ENCODE assay signal across 12 mouse cellular contexts in the genomic region with DNA sequence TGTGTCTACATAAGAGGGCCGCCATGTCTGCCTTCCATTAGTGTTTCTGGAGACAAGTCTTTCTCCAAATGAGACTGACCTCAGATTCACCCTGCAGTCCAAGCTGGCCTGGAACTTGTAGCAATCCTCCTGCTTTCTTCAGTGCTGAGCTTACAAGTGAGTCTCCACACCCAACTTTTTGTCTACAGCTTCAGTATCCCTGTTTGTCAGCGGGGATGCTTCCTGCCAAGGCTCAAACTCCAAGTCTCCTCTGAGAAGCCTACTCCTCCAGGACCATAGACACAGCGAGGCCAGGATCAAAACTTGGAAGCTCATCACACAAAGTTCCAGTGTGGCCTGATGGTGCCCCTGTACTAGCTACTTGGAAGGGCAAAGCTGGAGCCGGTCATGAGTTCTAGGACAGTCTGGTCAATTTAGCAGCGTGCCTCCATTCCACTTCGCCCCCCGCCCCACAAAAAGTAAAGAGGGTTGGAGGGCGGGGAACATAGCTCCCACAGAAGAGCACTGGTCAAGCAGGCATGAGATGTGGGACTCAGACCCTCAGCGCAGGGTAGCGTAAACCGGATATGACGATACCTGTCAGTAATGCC. TPM values are rescaled to one million over a fixed set of nuclear protein-coding genes. Genes with fewer than 3 reads are reported as not detected.
A peak's percentile ranks its signal among the peaks of the same experiment; 100 is the strongest.
DNase-seq lines count a peak whose midpoint lies in the region; ATAC-seq and TF ChIP-seq lines count a peak whose summit lies in the region.
"Had no signal": no experiment of that assay in that cellular context is flagged by ENCODE, and none has a peak within 500 bp of the region (broad histone marks: within the 10 kb centered on the region; RNA-seq: fewer than 3 reads in every experiment).

No protein-coding gene starts in this region.

- H3K36me3 ChIP-seq in heart, embryonic 14.5 days (ENCODE audit: control insufficient read depth, insufficient read depth, low read length), result no peaks in the 10 kb centered on the region
- H3K36me3 ChIP-seq in midbrain, embryonic 10.5 days, result no peaks in the 10 kb centered on the region
- no peaks in the 10 kb centered on the region for H3K36me3 ChIP-seq in midbrain, postnatal 0 days (ENCODE audit: insufficient read depth, low read length)
- no peaks in the 10 kb centered on the region for H3K36me3 ChIP-seq in intestine, embryonic 15.5 days
- no peaks in the 10 kb centered on the region for H3K36me3 ChIP-seq in stomach, embryonic 16.5 days (ENCODE audit: control insufficient read depth, insufficient read depth, low read length)

- 92% methylated on average over 12 of the region's 12 CpGs for WGBS in heart, embryonic 14.5 days
- 93% methylated on average over 12 of the region's 12 CpGs for WGBS in midbrain, embryonic 10.5 days
- WGBS in midbrain, postnatal 0 days, result 95% methylated on average over 12 of the region's 12 CpGs
- 91% methylated on average over 12 of the region's 12 CpGs for WGBS in intestine, embryonic 15.5 days
- WGBS in stomach, embryonic 16.5 days, result 89% methylated on average over 12 of the region's 12 CpGs

- ATAC-seq in heart, embryonic 14.5 days (ENCODE audit: insufficient number of reproducible peaks, insufficient read depth, low FRiP score, low read depth), result no peak
- no peak for ATAC-seq in midbrain, postnatal 0 days (ENCODE audit: low FRiP score)
- ATAC-seq in intestine, embryonic 15.5 days, result no peak
- no peak for ATAC-seq in stomach, embryonic 16.5 days (ENCODE audit: insufficient read depth, low FRiP score)
- ATAC-seq: forebrain, postnatal 0 days had no signal

- H3K4me2 ChIP-seq in heart, embryonic 14.5 days (ENCODE audit: low read length), result no peak overlapping the region
- no peak overlapping the region for H3K4me2 ChIP-seq in midbrain, postnatal 0 days (ENCODE audit: low read depth, low read length, poor library complexity, severe bottlenecking)
- H3K4me2 ChIP-seq in intestine, embryonic 15.5 days (replicated peaks), result no peak overlapping the region
- H3K4me2 ChIP-seq in stomach, embryonic 16.5 days (ENCODE audit: low read depth, low read length), result peak overlapping the region; percentile 1; the same call in 1 of the 2 replicates

- H3K4me1 ChIP-seq in heart, embryonic 14.5 days (ENCODE audit: control insufficient read depth in 2 of 2, insufficient read depth in 2 of 2, low read length in 2 of 2), result peaks cover 33 to 47% of the 10 kb centered on the region in 2 experiments
- H3K4me1 ChIP-seq in midbrain, embryonic 10.5 days, result peaks cover 42% of the 10 kb centered on the region
- H3K4me1 ChIP-seq in midbrain, postnatal 0 days (ENCODE audit: insufficient read depth, low read length), result no peaks in the 10 kb centered on the region
- peaks cover 33% of the 10 kb centered on the region for H3K4me1 ChIP-seq in intestine, embryonic 15.5 days (replicated peaks)
- H3K4me1 ChIP-seq in stomach, embryonic 16.5 days (ENCODE audit: control insufficient read depth, insufficient read depth, low read length), result peaks cover 32% of the 10 kb centered on the region

- no peak for TF ChIP-seq CTCF in midbrain, postnatal 0 days (IDR thresholded peaks at IDR 0.05)

- no peaks in the 10 kb centered on the region for H3K27me3 ChIP-seq in heart, embryonic 14.5 days (ENCODE audit: control insufficient read depth, insufficient read depth, low read length)
- H3K27me3 ChIP-seq in midbrain, embryonic 10.5 days (ENCODE audit: low read depth, poor library complexity, severe bottlenecking), result peaks cover 47% of the 10 kb centered on the region
- H3K27me3 ChIP-seq in midbrain, postnatal 0 days (ENCODE audit: insufficient read depth, low read length), result 0 out of 2 replicates have a peak, but pooled peaks cover 4% of the 10 kb centered on the region
- H3K27me3 ChIP-seq in intestine, embryonic 15.5 days (replicated peaks), result no peaks in the 10 kb centered on the region
- H3K27me3 ChIP-seq in stomach, embryonic 16.5 days (ENCODE audit: control insufficient read depth, insufficient read depth, low read length), result no peaks in the 10 kb centered on the region

- H3K4me3 ChIP-seq in heart, embryonic 14.5 days (ENCODE audit: control insufficient read depth in 1 of 2, insufficient read depth in 1 of 2, low read depth in 1 of 2, low read length in 2 of 2), result no peak overlapping the region
- H3K4me3 ChIP-seq in midbrain, embryonic 10.5 days, result no peak overlapping the region
- H3K4me3 ChIP-seq in midbrain, postnatal 0 days (ENCODE audit: low read depth, low read length), result no peak overlapping the region
- H3K4me3 ChIP-seq in intestine, embryonic 15.5 days (replicated peaks), result no peak overlapping the region
- no peak overlapping the region for H3K4me3 ChIP-seq in stomach, embryonic 16.5 days (replicated peaks; ENCODE audit: low read length)

- H3K27ac ChIP-seq in heart, embryonic 14.5 days (replicated peaks in 1 of 2; ENCODE audit: control insufficient read depth in 1 of 2, insufficient read depth in 1 of 2, low read depth in 2 of 2, low read length in 2 of 2), result peak overlapping the region; percentile 65 to 73
- peak overlapping the region; percentile 70; the same call in 1 of the 2 replicates for H3K27ac ChIP-seq in midbrain, embryonic 10.5 days (replicated peaks)
- H3K27ac ChIP-seq in midbrain, postnatal 0 days (ENCODE audit: low read depth, low read length), result no peak overlapping the region
- H3K27ac ChIP-seq in intestine, embryonic 15.5 days, result peak overlapping the region; percentile 91
- H3K27ac ChIP-seq in stomach, embryonic 16.5 days (ENCODE audit: low read length), result peak overlapping the region; percentile 96

- H3K9ac ChIP-seq in heart, embryonic 14.5 days (ENCODE audit: low read length), result peak overlapping the region; percentile 42; the same call in 1 of the 2 replicates
- H3K9ac ChIP-seq in midbrain, postnatal 0 days (replicated peaks; ENCODE audit: low read length, poor library complexity, severe bottlenecking), result no peak overlapping the region
- no peak overlapping the region for H3K9ac ChIP-seq in intestine, embryonic 15.5 days
- no peak overlapping the region for H3K9ac ChIP-seq in stomach, embryonic 16.5 days (ENCODE audit: low read length)
- H3K9ac ChIP-seq: forebrain, postnatal 0 days had no signal

- DNase-seq in heart, adult 8-10 months (ENCODE audit: low spot score), result no peak
- no peak for DNase-seq in midbrain, embryonic 10.5 days (ENCODE audit: low spot score)
- no peak for DNase-seq in midbrain, postnatal 0 days (ENCODE audit: low spot score)
- no peak for DNase-seq in neural tube, embryonic 10.5 days (ENCODE audit: extremely low spot score, low spot score)
- DNase-seq in adrenal gland, adult 2 months, result no peak
- DNase-seq: cerebellum, adult 18-20 months; forebrain, postnatal 0 days; lung, postnatal 10 days; right cerebral cortex, adult 18-20 months had no signal

- H3K9me3 ChIP-seq in heart, embryonic 14.5 days (ENCODE audit: control insufficient read depth, low read length), result no peaks in the 10 kb centered on the region
- H3K9me3 ChIP-seq in midbrain, embryonic 10.5 days (replicated peaks), result no peaks in the 10 kb centered on the region
- H3K9me3 ChIP-seq in midbrain, postnatal 0 days (ENCODE audit: low read length), result no peaks in the 10 kb centered on the region
- H3K9me3 ChIP-seq in intestine, embryonic 15.5 days, result no peaks in the 10 kb centered on the region
- no peaks in the 10 kb centered on the region for H3K9me3 ChIP-seq in stomach, embryonic 16.5 days (replicated peaks; ENCODE audit: control insufficient read depth, low read length)

RNA-seq across cellular contexts. Expression of gene Actb, which starts 20.9 kb away (rescaled TPM):
- polyA plus RNA-seq in heart, embryonic 14.5 days (2014; fragmentation: Nextera tagmentation; extraction: Ambion mirVana), result 5,159 and 5,554 TPM in 2 replicates
- 100 to 1,000 TPM; 461 to 845 (median 654) TPM for total RNA-seq in heart, adult 8-10 months (2022)
- 12,690 and 13,877 TPM in 2 replicates for polyA plus RNA-seq in midbrain, embryonic 10.5 days (2016; fragmentation: Nextera tagmentation; extraction: Ambion mirVana)
- 5,191 and 5,200 TPM in 2 replicates for total RNA-seq in midbrain, postnatal 0 days (2014; rRNA removed)
- 15,915 and 17,004 TPM in 2 replicates for polyA plus RNA-seq in midbrain, postnatal 0 days (2015; fragmentation: Nextera tagmentation; extraction: Ambion mirVana)
- 14,579 and 17,104 TPM in 2 replicates for polyA plus RNA-seq in intestine, embryonic 15.5 days (2015; fragmentation: Nextera tagmentation; extraction: Ambion mirVana)
- 14,659 and 15,131 TPM in 2 replicates for polyA plus RNA-seq in stomach, embryonic 16.5 days (2015; fragmentation: Nextera tagmentation; extraction: Ambion mirVana)
- total RNA-seq in adrenal gland, adult 2 months (2021), result 1,000 to 10,000 TPM; 3,681 to 3,786 TPM
- 3,805 and 4,221 TPM in 2 replicates for polyA plus RNA-seq in adrenal gland, adult 2 months (2012; rRNA removed)

RNA-seq across cellular contexts. Expression of gene Fbxl18, which starts 32.2 kb away (rescaled TPM):
- 5.5 and 7.2 TPM in 2 replicates for polyA plus RNA-seq in heart, embryonic 14.5 days (2014; fragmentation: Nextera tagmentation; extraction: Ambion mirVana)
- total RNA-seq in heart, adult 8-10 months (2022), result 1 to 10 TPM; 3.7 to 5.2 (median 4.7) TPM
- 23.4 and 24.6 TPM in 2 replicates for polyA plus RNA-seq in midbrain, embryonic 10.5 days (2016; fragmentation: Nextera tagmentation; extraction: Ambion mirVana)
- total RNA-seq in midbrain, postnatal 0 days (2014; rRNA removed), result 52.8 and 67.5 TPM in 2 replicates
- 25.5 and 27.5 TPM in 2 replicates for polyA plus RNA-seq in midbrain, postnatal 0 days (2015; fragmentation: Nextera tagmentation; extraction: Ambion mirVana)
- 11.1 and 11.4 TPM in 2 replicates for polyA plus RNA-seq in intestine, embryonic 15.5 days (2015; fragmentation: Nextera tagmentation; extraction: Ambion mirVana)
- 8.2 and 9.7 TPM in 2 replicates for polyA plus RNA-seq in stomach, embryonic 16.5 days (2015; fragmentation: Nextera tagmentation; extraction: Ambion mirVana)
- 10 to 100 TPM in 1 of 2 experiments, 1 to 10 TPM in 1; 9.6 to 11.4 TPM for total RNA-seq in adrenal gland, adult 2 months (2021)
- 42.3 and 44.3 TPM in 2 replicates for polyA plus RNA-seq in adrenal gland, adult 2 months (2012; rRNA removed)

RNA-seq across cellular contexts. Expression of gene Fscn1, which starts 32.7 kb away (rescaled TPM):
- 120 and 124 TPM in 2 replicates for polyA plus RNA-seq in heart, embryonic 14.5 days (2014; fragmentation: Nextera tagmentation; extraction: Ambion mirVana)
- 10 to 100 TPM in 3 of 4 experiments, 1 to 10 TPM in 1; 9.9 to 28.6 (median 23.6) TPM for total RNA-seq in heart, adult 8-10 months (2022)
- polyA plus RNA-seq in midbrain, embryonic 10.5 days (2016; fragmentation: Nextera tagmentation; extraction: Ambion mirVana), result 675 and 709 TPM in 2 replicates
- 536 and 616 TPM in 2 replicates for total RNA-seq in midbrain, postnatal 0 days (2014; rRNA removed)
- 485 and 504 TPM in 2 replicates for polyA plus RNA-seq in midbrain, postnatal 0 days (2015; fragmentation: Nextera tagmentation; extraction: Ambion mirVana)
- 140 and 170 TPM in 2 replicates for polyA plus RNA-seq in intestine, embryonic 15.5 days (2015; fragmentation: Nextera tagmentation; extraction: Ambion mirVana)
- polyA plus RNA-seq in stomach, embryonic 16.5 days (2015; fragmentation: Nextera tagmentation; extraction: Ambion mirVana), result 161 and 176 TPM in 2 replicates
- 10 to 100 TPM; 24.6 to 42.9 TPM for total RNA-seq in adrenal gland, adult 2 months (2021)
- polyA plus RNA-seq in adrenal gland, adult 2 months (2012; rRNA removed), result 129 and 134 TPM in 2 replicates
